Mouse (Mus musculus): ENCODE data around the gene Ccdc88a. TPM values are rescaled to one million over a fixed set of nuclear protein-coding genes. Genes with fewer than 3 reads are reported as not detected.

Ccdc88a gene
- 101 and 105 TPM in 2 replicates for polyA plus RNA-seq (2015; fragmentation: Nextera tagmentation; extraction: Ambion mirVana)

- WGBS: under 1% methylated on average over 100 of the region's 107 CpGs
- ATAC-seq (replicated peaks): peak; percentile 96
Observed at GRCm38 (mm10) chr11:29373396-29374273, at the start of gene Ccdc88a. Gene Ccdc88a (plus strand): TSS chr11:29373658.

GRCm38 (mm10) chr11:29335505-29335904 lies 38.0 kb upstream of the Ccdc88a start:
- Histone ChIP-seq H3K9me3 (no peaks in the 10 kb centered on the region), H3K27me3 (no peaks in the 10 kb centered on the region), H3K4me2 (replicated peaks) (no peak overlapping the region), H3K4me1 (no peaks in the 10 kb centered on the region), H3K4me3 (no peak overlapping the region), H3K36me3 (no peaks in the 10 kb centered on the region), H3K9ac (replicated peaks) (no peak overlapping the region), H3K27ac (replicated peaks) (no peak overlapping the region)
- 86% methylated on average over 2 of the region's 2 CpGs for WGBS
- ATAC-seq (replicated peaks): no peak

More at GRCm38 (mm10) chr11:29373396-29374273, at the start of gene Ccdc88a:
- H3K36me3 ChIP-seq: no peaks in the 10 kb centered on the region
- H3K27ac ChIP-seq (replicated peaks): peak within 1 kb of the TSS; percentile 98
- H3K4me1 ChIP-seq: peaks cover 20% of the 10 kb centered on the region
- peak within 1 kb of the TSS; percentile 61 for H3K4me2 ChIP-seq (replicated peaks)
- no peaks in the 10 kb centered on the region for H3K9me3 ChIP-seq
- no peaks in the 10 kb centered on the region for H3K27me3 ChIP-seq
- peak within 1 kb of the TSS; percentile 82 for H3K4me3 ChIP-seq
- peak within 1 kb of the TSS; percentile 97 for H3K9ac ChIP-seq (replicated peaks)

GRCm38 (mm10) chr11:29341259-29341658 lies 32.2 kb upstream of the Ccdc88a start:
- ATAC-seq (replicated peaks): no peak
- 79% methylated on average over 2 of the region's 2 CpGs for WGBS

GRCm38 (mm10) chr11:29344891-29345657 lies 28.4 kb upstream of the Ccdc88a start:
- H3K27ac ChIP-seq (replicated peaks): no peak overlapping the region
- H3K4me3 ChIP-seq: no peak overlapping the region
- H3K27me3 ChIP-seq: no peaks in the 10 kb centered on the region
- WGBS: 80% methylated on average over 4 of the region's 4 CpGs
- no peak overlapping the region for H3K9ac ChIP-seq (replicated peaks)
- H3K36me3 ChIP-seq: no peaks in the 10 kb centered on the region
- no peak for ATAC-seq (replicated peaks)
- H3K9me3 ChIP-seq: no peaks in the 10 kb centered on the region
- no peak overlapping the region for H3K4me2 ChIP-seq (replicated peaks)
- no peaks in the 10 kb centered on the region for H3K4me1 ChIP-seq

More at GRCm38 (mm10) chr11:29341259-29341658, 32.2 kb upstream of the Ccdc88a start:
- Histone ChIP-seq H3K27me3 (no peaks in the 10 kb centered on the region), H3K4me1 (no peaks in the 10 kb centered on the region), H3K4me3 (no peak overlapping the region), H3K27ac (replicated peaks) (no peak overlapping the region), H3K36me3 (no peaks in the 10 kb centered on the region), H3K9me3 (no peaks in the 10 kb centered on the region), H3K4me2 (replicated peaks) (no peak overlapping the region), H3K9ac (replicated peaks) (no peak overlapping the region)

GRCm38 (mm10) chr11:29345673-29346286 lies 27.7 kb upstream of the Ccdc88a start:
- Histone ChIP-seq H3K36me3 (no peaks in the 10 kb centered on the region), H3K27me3 (no peaks in the 10 kb centered on the region), H3K9me3 (no peaks in the 10 kb centered on the region), H3K4me2 (replicated peaks) (no peak overlapping the region), H3K4me3 (no peak overlapping the region), H3K27ac (replicated peaks) (no peak overlapping the region), H3K9ac (replicated peaks) (no peak overlapping the region), H3K4me1 (no peaks in the 10 kb centered on the region)
- WGBS: 75% methylated on average over 4 of the region's 4 CpGs
- ATAC-seq (replicated peaks): no peak

- no peaks in the 10 kb centered on the region for H3K9me3 ChIP-seq
- ATAC-seq (replicated peaks): no peak
- WGBS: 93% methylated on average over 2 of the region's 2 CpGs
Observed at GRCm38 (mm10) chr11:29350891-29351290, 22.6 kb upstream of the Ccdc88a start.

GRCm38 (mm10) chr11:29352214-29352613 lies 21.2 kb upstream of the Ccdc88a start:
- Histone ChIP-seq H3K4me1 (no peaks in the 10 kb centered on the region), H3K9me3 (no peaks in the 10 kb centered on the region), H3K9ac (replicated peaks) (no peak overlapping the region), H3K36me3 (no peaks in the 10 kb centered on the region), H3K4me2 (replicated peaks) (no peak overlapping the region), H3K27ac (replicated peaks) (no peak overlapping the region), H3K27me3 (no peaks in the 10 kb centered on the region), H3K4me3 (no peak overlapping the region)
- ATAC-seq (replicated peaks): no peak
- 83% methylated on average over 1 of the region's 1 CpGs for WGBS

More at GRCm38 (mm10) chr11:29350891-29351290, 22.6 kb upstream of the Ccdc88a start:
- no peak overlapping the region for H3K27ac ChIP-seq (replicated peaks)
- no peaks in the 10 kb centered on the region for H3K36me3 ChIP-seq
- no peaks in the 10 kb centered on the region for H3K27me3 ChIP-seq
- H3K4me3 ChIP-seq: no peak overlapping the region
- no peaks in the 10 kb centered on the region for H3K4me1 ChIP-seq
- H3K4me2 ChIP-seq (replicated peaks): no peak overlapping the region
- H3K9ac ChIP-seq (replicated peaks): no peak overlapping the region

- no peaks in the 10 kb centered on the region for H3K27me3 ChIP-seq
- ATAC-seq (replicated peaks): no peak
Observed at GRCm38 (mm10) chr11:29368161-29368560, 5.3 kb upstream of the Ccdc88a start.

GRCm38 (mm10) chr11:29373050-29373395 lies 435 bp upstream of the Ccdc88a start:
- Histone ChIP-seq H3K4me1 (peaks cover 20% of the 10 kb centered on the region), H3K9ac (replicated peaks) (peak overlapping the region; percentile 97), H3K9me3 (no peaks in the 10 kb centered on the region), H3K4me3 (peak overlapping the region; percentile 82), H3K27ac (replicated peaks) (peak overlapping the region; percentile 98), H3K27me3 (no peaks in the 10 kb centered on the region), H3K4me2 (replicated peaks) (peak overlapping the region; percentile 42), H3K36me3 (no peaks in the 10 kb centered on the region)
- 2% methylated on average over 11 of the region's 11 CpGs for WGBS
- ATAC-seq (replicated peaks): no peak

More at GRCm38 (mm10) chr11:29368161-29368560, 5.3 kb upstream of the Ccdc88a start:
- H3K27ac ChIP-seq (replicated peaks): no peak overlapping the region
- no peaks in the 10 kb centered on the region for H3K36me3 ChIP-seq
- 84% methylated on average over 1 of the region's 1 CpGs for WGBS
- H3K4me1 ChIP-seq: no peaks in the 10 kb centered on the region
- H3K9me3 ChIP-seq: no peaks in the 10 kb centered on the region
- H3K4me2 ChIP-seq (replicated peaks): no peak overlapping the region
- no peak overlapping the region for H3K9ac ChIP-seq (replicated peaks)
- H3K4me3 ChIP-seq: no peak overlapping the region

GRCm38 (mm10) chr11:29374274-29374656 lies 807 bp downstream of the Ccdc88a start:
- no peak; the same call in 1 of the 2 replicates for ATAC-seq (replicated peaks)
- Histone ChIP-seq H3K27ac (replicated peaks) (peak overlapping the region; percentile 98), H3K4me3 (peak overlapping the region; percentile 82), H3K4me1 (peaks cover 20% of the 10 kb centered on the region), H3K9ac (replicated peaks) (peak overlapping the region; percentile 97), H3K36me3 (no peaks in the 10 kb centered on the region), H3K9me3 (no peaks in the 10 kb centered on the region), H3K4me2 (replicated peaks) (peak overlapping the region; percentile 61), H3K27me3 (no peaks in the 10 kb centered on the region)
- WGBS: 0% methylated on average over 8 of the region's 8 CpGs

GRCm38 (mm10) chr11:29376635-29377034 lies 3.2 kb downstream of the Ccdc88a start:
- 65% methylated on average over 2 of the region's 2 CpGs for WGBS
- H3K36me3 ChIP-seq: no peaks in the 10 kb centered on the region

GRCm38 (mm10) chr11:29378751-29379150 lies 5.3 kb downstream of the Ccdc88a start:
- Histone ChIP-seq H3K4me2 (replicated peaks) (no peak overlapping the region), H3K27ac (replicated peaks) (no peak overlapping the region), H3K4me1 (peaks cover 23% of the 10 kb centered on the region), H3K4me3 (no peak overlapping the region), H3K27me3 (no peaks in the 10 kb centered on the region), H3K9me3 (no peaks in the 10 kb centered on the region), H3K9ac (replicated peaks) (no peak overlapping the region), H3K36me3 (no peaks in the 10 kb centered on the region)
- no peak for ATAC-seq (replicated peaks)
- 96% methylated on average over 1 of the region's 1 CpGs for WGBS

More at GRCm38 (mm10) chr11:29376635-29377034, 3.2 kb downstream of the Ccdc88a start:
- no peaks in the 10 kb centered on the region for H3K27me3 ChIP-seq
- H3K4me1 ChIP-seq: peaks cover 20% of the 10 kb centered on the region
- peak overlapping the region; percentile 39 for H3K4me2 ChIP-seq (replicated peaks)
- H3K9ac ChIP-seq (replicated peaks): 0 out of 2 replicates have a peak overlapping the region, but pooled peaks have one; percentile 10
- H3K9me3 ChIP-seq: no peaks in the 10 kb centered on the region
- ATAC-seq (replicated peaks): no peak
- H3K4me3 ChIP-seq: peak overlapping the region; percentile 22
- no peak overlapping the region for H3K27ac ChIP-seq (replicated peaks)

Measured in forebrain, embryonic 15.5 days (tissue).